Mouse (Mus musculus) spleen, adult 2 months (tissue): Measurements from ENCODE around the gene Doxl2. TPM values are rescaled to one million over a fixed set of nuclear protein-coding genes. Genes with fewer than 3 reads are reported as not detected.

Source experiments
- DNase-seq, 2 experiments: peaks; one replicate each; pipeline versions ENCODE4 v3.0.0 to v3.0.0-alpha.2; 2012 to 2021; ENCODE audit warnings: low spot score in 2 of 2, low read depth in 1 of 2
- H3K27ac ChIP-seq: fragments of 200-500 bp; 2 replicates; pipeline ENCODE4 v1.5.1; 2012; ENCODE audit warnings: low read length, inconsistent platforms; ENCODE audit not compliant: insufficient read depth
- H3K27me3 ChIP-seq: fragments of 200-500 bp; 2 replicates; pipeline ENCODE4 v1.6.1; 2012; ENCODE audit warnings: mild to moderate bottlenecking, moderate library complexity, low read length, inconsistent platforms; ENCODE audit not compliant: control insufficient read depth, insufficient read depth
- H3K36me3 ChIP-seq: fragments of 200-500 bp; 2 replicates; pipeline ENCODE4 v1.6.1; 2012; ENCODE audit warnings: mild to moderate bottlenecking, low read length, inconsistent platforms; ENCODE audit not compliant: control insufficient read depth, insufficient read depth
- H3K4me1 ChIP-seq: fragments of 200-500 bp; 2 replicates; pipeline ENCODE4 v1.6.1; 2011; ENCODE audit warnings: inconsistent platforms; ENCODE audit not compliant: control insufficient read depth, insufficient read depth, insufficient read length
- H3K4me3 ChIP-seq: fragments of 200-500 bp; 2 replicates; pipeline ENCODE4 v1.5.1; 2011; ENCODE audit warnings: mild to moderate bottlenecking, inconsistent platforms; ENCODE audit not compliant: insufficient read depth, insufficient read length; ENCODE audit errors: extremely low read depth
- CTCF ChIP-seq: fragments of 200-500 bp; IDR thresholded peaks from 2 replicates; pipeline ENCODE4 v1.5.1; 2011; ENCODE audit warnings: mild to moderate bottlenecking, inconsistent platforms; ENCODE audit not compliant: insufficient read depth, insufficient read length, insufficient replicate concordance; ENCODE audit errors: extremely low read depth
- POLR2A ChIP-seq: fragments of 200-500 bp; IDR thresholded peaks from 2 replicates; pipeline ENCODE4 v1.6.1; 2011; ENCODE audit warnings: low read depth, low read length, inconsistent platforms
- WGBS: fragments of 180-500 bp; shearing (Covaris S2); methylation state at CpG from one replicate; pipeline ENCODE4 v1.1.7; 2018; 5-methylcytosine and 5-hydroxymethylcytosine counted together
- polyA plus RNA-seq: library from polyadenylated mRNA; depleted of rRNA; stranded (reverse); fragments of >200 nt; gene quantifications from 2 replicates; pipeline ENCODE4 v1.2.3, GENCODE M21; 2012

Gene Doxl2
- polyA plus RNA-seq, 1 experiment: 0.02 TPM

DNA sequence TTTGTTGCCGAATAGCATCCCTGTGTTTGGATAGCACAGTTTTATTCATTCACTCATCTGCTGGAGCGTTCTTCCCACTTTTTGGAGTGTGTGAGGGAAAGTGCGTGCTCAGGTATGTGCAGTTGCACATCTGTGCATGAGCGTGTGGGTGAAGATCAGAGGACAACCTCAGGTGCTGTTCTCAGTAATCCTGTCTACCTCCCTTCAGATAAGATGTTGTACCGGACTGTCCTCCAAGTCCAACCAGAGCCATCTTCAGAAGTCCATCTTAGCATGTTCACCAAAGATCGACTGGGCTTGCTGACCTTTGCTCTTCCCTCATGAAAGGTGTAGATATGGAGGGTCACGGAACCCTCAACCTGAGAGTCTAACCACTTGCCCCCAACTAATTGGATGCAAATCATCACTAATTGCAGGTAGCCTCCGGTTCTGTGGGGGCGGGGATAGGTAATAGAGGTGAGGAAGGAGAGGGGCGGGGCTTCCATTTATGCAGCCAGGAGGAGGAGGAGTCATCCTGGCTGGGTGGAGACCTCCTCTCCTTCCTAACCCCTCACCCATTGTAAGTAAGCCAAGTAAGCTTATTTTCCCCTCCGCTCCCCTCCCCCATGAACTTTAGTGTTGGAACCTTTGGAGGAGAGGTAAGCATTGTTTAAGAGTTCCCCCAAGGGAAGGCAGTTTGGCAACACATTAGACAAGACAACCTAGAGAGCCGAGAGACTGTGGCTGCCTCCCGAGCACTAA, 33.8 kb downstream of the Doxl2 start:
- H3K4me1 ChIP-seq: no peaks in the 10 kb centered on the region
- H3K27me3 ChIP-seq: no peaks in the 10 kb centered on the region
- H3K36me3 ChIP-seq: no peaks in the 10 kb centered on the region
- DNase-seq: no peak
- whole genome bisulfite sequencing: 49% methylated on average over 13 of the region's 13 CpGs
- no peak for TF ChIP-seq POLR2A
- no peak for TF ChIP-seq CTCF
- H3K4me3 ChIP-seq: no peak overlapping the region
- no peak overlapping the region for H3K27ac ChIP-seq

DNA sequence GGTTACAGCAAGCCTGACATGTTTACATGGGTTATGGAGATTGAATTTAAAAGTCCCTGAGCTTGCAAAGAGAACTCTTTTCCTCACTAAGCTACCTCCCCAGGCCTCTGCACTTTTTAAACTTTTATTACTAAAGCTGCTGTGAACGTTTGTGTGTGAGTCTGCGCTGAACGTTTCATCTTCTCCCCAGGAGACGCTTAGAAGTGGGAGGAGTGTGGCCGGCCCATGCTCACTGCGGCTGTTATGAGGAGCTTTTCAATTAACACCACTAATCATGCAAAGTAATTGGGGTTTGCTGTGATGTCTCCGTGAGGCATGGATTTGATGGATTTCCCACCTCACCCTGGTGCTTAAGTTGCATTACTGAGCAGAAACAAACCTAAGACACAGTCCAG, 34.4 kb downstream of the Doxl2 start:
- no peak for DNase-seq
- no peak overlapping the region for H3K4me3 ChIP-seq
- no peaks in the 10 kb centered on the region for H3K36me3 ChIP-seq
- WGBS: 82% methylated on average over 7 of the region's 7 CpGs
- H3K4me1 ChIP-seq: no peaks in the 10 kb centered on the region
- TF ChIP-seq POLR2A: no peak
- H3K27me3 ChIP-seq: no peaks in the 10 kb centered on the region
- no peak overlapping the region for H3K27ac ChIP-seq

DNA sequence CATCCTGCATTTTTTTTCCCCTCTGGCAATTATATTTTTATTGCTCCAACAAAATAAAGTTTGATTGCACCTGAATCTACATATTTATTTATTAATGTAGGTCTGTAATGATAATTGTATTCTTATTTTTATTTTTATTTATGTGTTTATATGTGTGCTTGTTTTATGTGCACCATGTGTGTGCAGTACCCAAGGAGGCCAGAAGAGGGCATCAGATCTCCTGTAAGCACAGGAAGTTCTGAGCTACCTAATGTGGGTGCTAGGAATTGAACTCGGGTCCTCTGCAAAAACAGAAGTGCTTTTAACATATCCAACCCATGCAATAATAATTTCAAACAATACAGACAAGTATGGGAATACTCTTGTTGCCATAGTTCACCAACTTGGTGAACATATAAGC, 34.9 kb downstream of the Doxl2 start:
- no peaks in the 10 kb centered on the region for H3K27me3 ChIP-seq
- no peaks in the 10 kb centered on the region for H3K4me1 ChIP-seq
- WGBS: 84% methylated on average over 1 of the region's 1 CpGs
- H3K4me3 ChIP-seq: no peak overlapping the region
- H3K36me3 ChIP-seq: no peaks in the 10 kb centered on the region
- DNase-seq: no peak
- H3K27ac ChIP-seq: no peak overlapping the region
- TF ChIP-seq CTCF: no peak
- no peak for TF ChIP-seq POLR2A

DNA sequence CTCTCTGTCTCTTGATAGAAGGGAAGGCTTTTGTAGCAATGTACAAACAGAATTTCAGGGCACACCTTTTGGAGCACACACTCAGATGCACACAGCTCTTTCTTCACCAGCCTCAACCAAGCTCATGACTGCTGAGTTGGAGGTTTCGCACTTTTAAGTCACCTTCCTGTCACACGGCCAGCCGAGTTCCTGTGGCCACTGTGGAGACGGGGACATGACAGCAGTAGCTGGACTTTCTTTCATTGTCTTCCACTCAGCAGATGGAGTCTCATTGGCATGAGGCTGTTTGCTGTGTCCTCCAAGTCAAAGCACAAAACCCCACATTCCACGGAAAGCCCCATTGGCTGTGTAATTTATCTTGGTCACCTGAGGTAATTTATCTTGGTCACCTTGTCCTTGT, 36.4 kb downstream of the Doxl2 start:
- H3K4me3 ChIP-seq: no peak overlapping the region
- DNase-seq: no peak
- no peak for TF ChIP-seq POLR2A
- TF ChIP-seq CTCF: no peak
- H3K4me1 ChIP-seq: no peaks in the 10 kb centered on the region
- no peaks in the 10 kb centered on the region for H3K36me3 ChIP-seq
- WGBS: 52% methylated on average over 5 of the region's 5 CpGs
- no peaks in the 10 kb centered on the region for H3K27me3 ChIP-seq
- no peak overlapping the region for H3K27ac ChIP-seq

DNA sequence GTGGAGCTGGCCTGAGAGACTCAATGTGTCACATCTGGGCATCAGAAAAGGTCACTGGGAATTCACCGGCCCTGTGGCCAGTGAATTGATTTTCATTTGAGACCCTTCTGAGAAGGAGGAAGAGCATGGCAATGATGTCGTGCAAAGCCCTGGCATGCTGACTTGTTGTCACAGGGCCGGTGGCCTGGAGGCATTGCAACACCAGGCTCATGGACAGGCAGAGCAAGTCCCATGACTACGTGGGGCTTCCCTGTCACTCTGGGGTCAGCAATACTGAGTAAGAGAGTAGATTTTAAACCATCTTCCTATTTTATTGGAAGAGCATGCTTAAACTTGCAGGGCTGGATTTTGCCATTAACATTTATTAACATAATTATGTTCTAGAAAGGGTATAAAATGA, 38.3 kb downstream of the Doxl2 start:
- Histone ChIP-seq H3K4me3 (no peak overlapping the region), H3K4me1 (no peaks in the 10 kb centered on the region; the same call in 1 of the 2 replicates), H3K36me3 (no peaks in the 10 kb centered on the region), H3K27ac (no peak overlapping the region), H3K27me3 (no peaks in the 10 kb centered on the region)
- 84% methylated on average over 4 of the region's 4 CpGs for WGBS
- no peak for DNase-seq
- TF ChIP-seq CTCF: no peak
- TF ChIP-seq POLR2A: no peak

DNA sequence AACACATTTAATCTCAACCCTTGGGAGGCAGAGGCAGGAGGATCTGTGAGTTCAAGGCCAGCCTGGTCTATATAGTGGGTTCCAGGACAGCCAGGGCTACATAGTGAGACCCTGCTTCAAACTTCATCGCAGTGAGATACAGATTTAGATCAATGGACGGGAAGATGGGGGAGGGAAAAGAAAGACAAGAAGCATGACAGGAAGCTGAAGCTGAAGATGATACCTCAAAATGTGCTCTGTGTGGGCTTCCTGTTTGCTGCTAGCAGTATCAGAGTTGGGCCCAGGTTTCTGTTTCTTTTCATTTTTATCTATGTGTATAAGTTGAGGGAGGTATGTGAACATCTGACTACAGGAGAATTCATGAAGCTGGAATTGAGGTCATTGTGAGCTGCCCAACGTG, 38.7 kb downstream of the Doxl2 start:
- Histone ChIP-seq H3K4me3 (no peak overlapping the region), H3K4me1 (no peaks in the 10 kb centered on the region; the same call in 1 of the 2 replicates), H3K27me3 (no peaks in the 10 kb centered on the region), H3K27ac (no peak overlapping the region), H3K36me3 (no peaks in the 10 kb centered on the region)
- TF ChIP-seq POLR2A (no peak), CTCF (no peak)
- WGBS: 41% methylated on average over 3 of the region's 3 CpGs
- peak in 1 of 2 experiments; percentile 23 for DNase-seq

DNA sequence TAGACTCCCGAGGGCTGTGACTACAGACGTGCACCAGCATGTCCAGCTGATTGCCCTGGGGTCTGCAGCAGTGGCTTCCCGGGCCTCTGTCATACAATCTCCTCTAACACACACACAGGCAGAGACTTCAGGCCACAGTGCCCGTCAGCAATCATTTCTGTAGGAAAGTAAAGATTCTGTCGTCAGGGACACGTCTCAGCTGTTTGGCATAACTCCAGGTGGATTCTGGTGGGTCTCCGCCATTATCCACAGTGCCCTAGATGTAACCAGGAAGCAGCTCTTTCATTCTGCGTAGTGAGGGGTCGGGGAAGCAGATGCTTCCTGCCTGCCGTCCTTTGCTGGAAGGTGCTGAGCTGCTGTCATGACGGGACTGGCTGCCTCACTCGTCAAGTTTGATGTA, 42.4 kb downstream of the Doxl2 start:
- H3K27ac ChIP-seq: no peak overlapping the region

More for the DNA sequence above, 42.4 kb downstream of the Doxl2 start:
- no peak overlapping the region for H3K4me3 ChIP-seq
- 7% methylated on average over 12 of the region's 12 CpGs for WGBS
- H3K4me1 ChIP-seq: peaks cover 3% of the 10 kb centered on the region; the same call in 1 of the 2 replicates
- H3K36me3 ChIP-seq: no peaks in the 10 kb centered on the region
- no peak for DNase-seq
- TF ChIP-seq POLR2A (no peak), CTCF (no peak)
- H3K27me3 ChIP-seq: no peaks in the 10 kb centered on the region
